Mouse (Mus musculus) gastrocnemius, adult 18-20 months (tissue): ENCODE data around the gene Cfd. TPM values are rescaled to one million over a fixed set of nuclear protein-coding genes. Genes with fewer than 3 reads are reported as not detected.
A peak's percentile ranks its signal among the peaks of the same experiment; 100 is the strongest.

Experiments used
- DNase-seq: peaks from one replicate; pipeline ENCODE4 v3.0.0; 2021; ENCODE audit warnings: low spot score
- long read RNA-seq, 2 experiments: library from polyadenylated mRNA; stranded (forward); transcript quantifications; one replicate each; pipeline ENCODE4 v2.0.0; 2021
- total RNA-seq, 2 experiments: library from RNA; stranded (reverse); gene quantifications; 2 replicates each; pipeline ENCODE4 v1.2.3; 2021

Cfd gene
- total RNA-seq, result 100 to 1,000 TPM in 1 of 2 experiments, 10 to 100 TPM in 1; 46.0 to 111 TPM
- long read RNA-seq, experiment 1, transcript Cfd-201 (5 exons, 922 nt), result major isoform, 41 of 77 reads
- long read RNA-seq, experiment 1, transcript Cfd-202 (5 exons, 871 nt), result minor isoform, 36 of 77 reads
- long read RNA-seq, experiment 1, partial matches to known transcripts, result 0 of 77 reads
- long read RNA-seq, experiment 1, other reads (novel, unspliced or antisense), result 0 of 77 reads
- long read RNA-seq, experiment 2, transcript Cfd-201 (5 exons, 922 nt), result major isoform, 37 of 81 reads
- long read RNA-seq, experiment 2, transcript Cfd-202 (5 exons, 871 nt), result major isoform, 37 of 81 reads
- long read RNA-seq, experiment 2, partial matches to known transcripts, result 5 of 81 reads
- long read RNA-seq, experiment 2, other reads (novel, unspliced or antisense), result 2 of 81 reads

GRCm38 (mm10) chr10:79890670-79891069 is at the start of gene Cfd:
TSS of gene Cfd (plus strand) at chr10:79890853.
- no peak for DNase-seq

DNA sequence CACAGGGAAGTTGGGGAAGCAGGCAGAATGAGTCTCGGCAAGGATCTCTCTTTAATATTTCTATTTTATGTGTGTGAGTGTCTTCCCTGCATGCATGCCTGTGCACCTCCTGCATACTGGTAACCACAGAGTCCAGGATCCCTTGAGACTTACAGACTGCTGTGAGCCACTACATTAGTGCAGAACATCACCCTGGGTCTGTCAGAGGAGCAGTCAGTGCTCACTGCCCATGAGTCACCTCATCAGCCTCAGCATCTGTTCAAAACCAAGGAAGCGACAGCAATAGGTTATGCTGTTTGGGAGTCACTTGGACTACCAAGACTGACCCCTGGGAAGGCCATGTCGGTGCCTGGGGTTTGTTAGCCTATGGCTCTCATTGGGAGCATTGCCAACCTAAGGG is 48.3 kb upstream of the Cfd start:
- no peak for DNase-seq

DNA sequence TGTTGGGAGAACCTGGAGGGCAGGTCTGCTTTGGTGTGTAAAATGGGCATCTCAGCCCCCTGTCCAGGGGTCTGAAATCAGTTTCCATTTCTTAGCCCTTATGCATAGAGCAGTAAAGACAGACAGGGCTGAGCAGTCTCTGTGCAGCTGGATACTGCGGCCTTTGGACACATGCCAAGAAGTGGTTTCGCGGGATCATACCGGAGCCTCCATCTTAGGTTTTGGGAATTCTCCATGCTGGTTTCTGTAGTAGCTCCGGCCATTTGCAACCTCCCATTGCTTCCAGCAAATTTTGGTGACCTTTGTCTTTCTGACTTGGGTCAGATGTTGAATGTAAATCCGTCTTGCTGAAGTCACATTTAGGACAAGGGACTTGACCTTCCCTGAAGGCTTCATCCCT is 47.2 kb upstream of the Cfd start:
- DNase-seq, result no peak

GRCm38 (mm10) chr10:79846553-79846952 is 44.1 kb upstream of the Cfd start:
- no peak for DNase-seq

- no peak for DNase-seq
Measured at GRCm38 (mm10) chr10:79849941-79850628, 40.6 kb upstream of the Cfd start.

GRCm38 (mm10) chr10:79851653-79852052 is 39.0 kb upstream of the Cfd start:
- no peak for DNase-seq

DNA sequence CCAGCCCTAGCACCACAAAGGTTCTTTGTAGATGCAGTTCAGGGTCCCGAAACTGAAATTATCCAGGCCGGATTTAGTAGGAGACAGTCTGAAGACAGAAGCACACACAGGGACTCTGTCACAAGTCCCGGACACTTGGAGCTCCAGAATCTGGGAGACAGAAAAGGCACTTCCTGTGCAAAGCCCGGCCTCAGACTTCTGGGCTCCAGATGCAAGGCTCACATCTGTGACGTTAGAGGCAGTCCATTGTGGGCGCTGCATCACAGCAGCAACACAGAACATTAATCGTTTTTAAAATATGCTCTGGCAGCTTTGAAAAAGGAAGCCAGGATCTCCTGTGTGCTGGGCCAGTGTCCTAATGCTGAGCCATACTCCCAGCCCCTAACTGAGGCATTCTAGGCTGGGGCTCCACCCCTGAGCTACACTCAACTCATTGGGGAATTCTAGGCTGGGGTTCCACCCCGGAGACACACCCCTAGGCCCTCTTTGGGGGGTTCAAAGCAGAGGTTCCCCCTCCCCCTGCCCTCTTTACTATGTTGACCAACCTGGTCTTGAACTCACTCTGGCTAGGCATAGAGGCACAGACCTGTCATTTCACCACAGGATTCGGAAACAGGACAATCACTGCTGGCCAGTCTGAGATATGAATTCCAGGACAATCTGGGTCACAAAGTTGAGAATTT is 38.4 kb upstream of the Cfd start:
- peak; percentile 37 for DNase-seq

DNA sequence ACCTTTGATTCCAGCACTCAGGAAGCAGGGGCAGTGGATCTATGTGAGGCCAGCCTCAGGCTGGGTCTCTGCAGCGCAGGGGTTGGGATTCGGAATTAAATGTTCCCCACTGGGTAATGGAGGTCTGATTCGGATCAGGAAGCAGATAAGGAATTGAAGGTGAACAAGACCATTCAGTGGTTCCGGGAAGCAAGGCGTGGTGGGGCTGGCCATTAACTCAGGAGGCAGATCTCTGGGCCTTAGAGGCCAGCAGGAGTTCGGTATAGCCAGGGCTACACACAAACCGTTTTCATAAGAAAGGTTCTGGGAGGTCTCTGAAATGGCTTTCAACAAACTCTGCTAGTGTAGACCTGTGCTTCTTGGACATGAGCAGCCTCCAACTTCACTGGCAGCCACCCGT is 37.8 kb upstream of the Cfd start:
- no peak for DNase-seq

DNA sequence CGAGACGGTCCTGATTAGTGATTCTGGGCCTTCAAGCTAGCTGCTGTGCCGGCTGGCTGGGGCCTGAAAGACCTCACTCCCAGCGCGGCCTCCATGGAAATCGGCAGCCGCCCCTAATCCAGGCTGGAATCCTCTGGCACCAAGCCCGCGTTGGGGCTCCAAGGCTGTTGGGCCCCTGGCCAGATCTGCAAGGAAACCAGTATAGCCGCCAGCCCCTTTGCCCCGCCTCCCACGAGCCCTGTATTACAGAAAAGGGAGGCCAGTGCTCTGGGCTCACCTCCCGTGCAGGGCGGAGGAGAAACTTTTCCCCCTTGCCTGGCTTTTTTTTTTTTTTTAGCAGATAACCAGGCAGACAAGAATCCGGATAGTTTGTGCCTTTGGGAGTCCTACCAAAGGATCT is 37.3 kb upstream of the Cfd start:
- peak; percentile 96 for DNase-seq

GRCm38 (mm10) chr10:79853860-79854795 is 36.5 kb upstream of the Cfd start, which contains the start of gene Ptbp1:
TSS of gene Ptbp1 (plus strand) at chr10:79854427.
- DNase-seq, result peak; percentile 99

DNA sequence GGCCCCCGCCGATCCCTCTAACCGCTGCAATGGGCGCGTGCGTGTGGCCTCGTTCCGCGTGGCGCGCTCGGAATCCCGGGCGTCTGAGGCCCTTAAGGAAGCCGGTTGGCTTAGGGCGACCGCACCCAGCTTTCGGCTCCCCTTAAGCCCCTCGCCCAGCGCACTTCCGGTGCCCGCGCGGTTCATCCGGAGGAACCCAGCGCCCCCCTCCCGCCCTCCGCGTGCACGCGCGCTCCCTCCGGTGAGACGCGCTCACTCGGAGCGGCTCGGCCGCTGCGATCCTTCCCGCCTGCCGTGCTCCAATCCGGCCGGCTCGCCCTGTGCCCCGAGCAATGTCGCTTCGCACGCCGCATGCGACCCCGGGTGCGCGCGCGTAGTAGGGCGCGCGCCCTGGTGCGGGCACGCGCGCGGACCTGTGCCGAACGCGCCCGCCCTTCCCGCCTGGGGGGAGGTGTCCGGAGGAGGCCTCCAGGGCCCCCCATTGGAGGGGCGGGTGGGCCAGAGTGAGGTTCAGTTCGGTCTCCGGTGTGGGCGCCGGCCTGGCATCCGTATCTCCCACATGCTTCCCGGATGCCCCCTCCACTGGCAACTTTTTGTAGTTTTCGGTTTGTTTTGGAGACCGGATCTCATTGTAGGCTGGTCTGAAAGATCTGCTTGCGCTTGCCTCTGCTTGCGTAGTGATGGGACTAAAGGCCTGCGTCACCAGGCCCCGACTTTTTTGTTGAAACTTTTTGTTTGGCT is 35.7 kb upstream of the Cfd start:
- peak; percentile 63 for DNase-seq

DNA sequence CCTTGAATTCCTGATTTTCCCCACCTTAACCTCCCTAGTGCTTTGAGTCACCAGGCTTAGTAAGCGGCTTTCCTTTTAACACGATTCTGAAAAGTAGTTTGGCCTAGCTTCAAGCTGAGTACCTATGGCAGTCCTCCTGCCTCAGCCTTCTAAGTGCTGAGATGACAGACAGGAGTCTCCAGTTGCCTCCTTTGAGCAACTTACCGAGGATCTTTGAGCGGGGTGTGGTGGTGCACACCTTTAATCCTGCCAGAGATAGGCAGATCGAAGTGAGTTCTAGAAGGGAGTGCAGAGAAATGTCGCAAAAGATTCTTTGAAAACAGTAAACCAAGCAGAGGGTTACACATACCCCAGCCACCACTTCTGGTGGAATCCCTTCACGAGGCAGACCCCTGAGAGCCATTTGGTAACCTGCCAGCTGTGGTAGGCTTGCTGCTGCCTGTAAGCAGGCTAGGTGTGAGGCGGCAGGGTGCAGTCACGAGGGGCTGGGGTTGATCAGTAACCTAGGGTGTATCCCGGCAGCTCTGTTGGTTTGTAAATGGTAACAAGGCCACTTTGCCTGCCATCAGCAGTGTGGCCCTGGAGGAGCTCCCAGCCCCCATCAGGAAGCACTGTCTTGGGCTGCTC is 35.0 kb upstream of the Cfd start:
- no peak for DNase-seq

DNA sequence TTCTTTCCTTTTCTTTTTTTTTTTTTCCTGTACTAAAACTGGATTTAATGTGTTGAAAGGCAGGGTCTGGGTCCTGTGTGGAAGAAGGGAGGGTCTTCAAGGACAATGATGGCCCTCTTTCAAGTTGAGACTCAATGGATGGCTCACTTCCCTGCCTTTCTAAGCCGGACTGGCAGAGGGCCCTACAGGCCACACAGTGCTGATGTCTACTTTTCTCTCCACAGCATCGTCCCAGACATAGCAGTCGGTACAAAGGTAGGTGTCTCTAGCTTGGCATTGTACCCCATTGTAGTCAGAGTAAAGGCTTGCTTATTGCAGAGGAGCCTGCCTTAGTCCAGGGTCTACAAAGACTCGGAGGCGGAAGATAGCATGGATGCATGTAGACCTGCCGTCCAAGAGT is 34.4 kb upstream of the Cfd start:
- no peak for DNase-seq

DNA sequence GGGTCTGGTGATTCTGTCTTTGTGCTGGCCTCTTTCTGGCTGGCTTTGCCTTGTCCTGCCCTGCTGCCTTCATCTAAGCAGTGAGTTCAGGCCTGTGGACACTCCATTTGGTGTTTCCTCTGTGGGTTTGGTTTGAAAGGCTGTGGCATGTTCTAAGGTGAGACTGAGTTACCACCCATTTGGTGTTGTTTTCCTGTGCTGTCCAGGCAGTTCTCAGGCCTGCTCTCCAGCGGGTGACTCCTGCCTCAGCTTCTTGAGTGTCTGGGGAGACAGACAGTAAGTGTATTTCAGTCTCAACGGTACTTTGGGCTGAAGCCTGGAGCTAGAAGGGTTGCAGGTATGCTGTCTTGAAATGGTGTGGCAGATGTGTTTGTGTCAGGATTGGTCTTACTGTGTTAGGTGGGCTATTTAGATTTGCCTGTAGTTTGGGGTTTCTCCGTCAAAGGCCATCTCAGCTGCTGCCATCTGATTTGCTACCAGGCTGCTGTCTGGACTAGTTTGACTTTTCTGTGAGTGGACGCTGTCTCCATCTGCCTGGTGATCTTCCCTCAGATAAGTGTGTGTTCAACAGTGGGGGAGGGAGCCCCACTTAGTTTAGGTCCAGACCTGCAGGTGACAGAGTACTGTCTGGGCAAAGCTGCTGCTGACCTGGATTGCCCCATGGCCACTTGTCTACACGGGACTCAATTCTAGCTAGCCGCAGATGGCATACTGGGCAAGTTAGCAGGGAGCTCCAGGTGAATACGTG is 33.8 kb upstream of the Cfd start:
- DNase-seq, result no peak

GRCm38 (mm10) chr10:79857452-79857811 is 33.2 kb upstream of the Cfd start:
- peak; percentile 50 for DNase-seq

DNA sequence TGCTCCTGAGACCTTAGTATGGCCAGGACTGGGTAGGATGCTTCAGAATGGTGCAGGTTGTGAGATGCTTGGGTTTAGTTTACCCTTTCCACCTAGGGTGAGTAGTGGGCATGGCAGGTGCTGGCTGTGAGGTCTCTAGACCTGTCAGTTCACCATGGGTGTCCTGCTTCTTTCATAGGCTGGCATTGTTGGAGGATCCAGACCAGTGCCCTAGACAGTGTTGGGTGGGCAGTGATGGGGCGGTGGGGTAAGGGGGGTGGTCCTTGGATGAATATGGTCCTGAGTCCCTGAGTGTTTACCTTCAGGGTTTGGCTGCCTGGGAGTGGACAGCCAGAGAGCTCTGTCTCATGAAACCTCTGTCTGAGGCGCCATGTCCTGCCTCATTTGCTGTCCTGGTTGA is 32.8 kb upstream of the Cfd start:
- DNase-seq, result no peak

DNA sequence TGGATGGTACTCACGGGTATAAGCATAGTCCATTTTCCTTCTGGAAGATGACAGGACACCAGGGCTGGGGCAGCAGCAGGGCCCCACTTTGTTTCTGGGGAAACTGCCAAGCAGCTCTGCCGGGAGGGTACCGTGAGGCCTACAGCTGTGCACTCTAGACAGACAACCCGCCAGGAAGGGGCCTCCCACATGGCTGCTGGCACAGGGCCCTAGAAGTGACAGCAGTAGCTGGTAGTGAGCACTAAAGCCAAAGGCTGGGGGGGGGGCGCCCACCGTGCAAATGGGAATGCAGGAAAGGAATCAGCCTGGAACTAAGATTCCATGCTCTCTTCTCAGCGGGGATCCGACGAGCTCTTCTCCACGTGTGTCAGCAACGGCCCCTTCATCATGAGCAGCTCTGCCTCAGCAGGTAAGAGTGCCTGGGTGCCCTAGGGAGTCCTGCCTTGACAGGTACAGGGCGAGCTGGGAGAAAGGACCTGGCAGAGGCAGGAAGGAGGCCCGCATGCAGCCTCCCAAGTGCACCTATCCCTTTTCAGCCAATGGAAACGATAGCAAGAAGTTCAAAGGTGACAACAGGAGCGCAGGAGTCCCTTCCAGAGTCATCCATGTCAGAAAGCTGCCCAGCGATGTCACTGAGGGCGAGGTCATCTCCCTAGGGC is 32.1 kb upstream of the Cfd start:
- no peak for DNase-seq

DNA sequence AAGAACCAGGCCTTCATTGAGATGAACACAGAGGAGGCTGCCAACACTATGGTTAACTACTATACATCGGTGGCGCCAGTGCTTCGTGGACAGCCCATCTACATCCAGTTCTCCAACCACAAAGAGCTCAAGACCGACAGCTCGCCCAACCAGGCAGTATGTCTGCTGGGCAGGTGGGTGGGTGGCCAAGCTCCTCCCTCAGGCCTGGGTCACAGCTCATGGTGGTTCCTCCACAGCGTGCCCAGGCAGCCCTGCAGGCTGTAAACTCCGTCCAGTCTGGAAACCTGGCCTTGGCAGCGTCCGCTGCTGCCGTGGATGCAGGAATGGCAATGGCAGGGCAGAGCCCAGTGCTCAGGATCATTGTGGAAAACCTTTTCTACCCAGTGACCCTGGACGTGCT is 31.5 kb upstream of the Cfd start:
- no peak for DNase-seq
